Mouse (Mus musculus): ENCODE data around the gene Cd151. TPM values are rescaled to one million over a fixed set of nuclear protein-coding genes. Genes with fewer than 3 reads are reported as not detected.

Cd151 gene
- 8.9 TPM for total RNA-seq (2023)

GRCm38 (mm10) chr7:141467230-141468030 lies at the start of gene Cd151:
TSS of gene Cd151 (plus strand) at chr7:141467392.

GRCm38 (mm10) chr7:141429310-141429709 lies 37.9 kb upstream of the Cd151 start, which contains the start of gene Cend1:
TSS of gene Cend1 (minus strand) at chr7:141429491.

GRCm38 (mm10) chr7:141437178-141438120 lies 29.7 kb upstream of the Cd151 start, which contains the start of gene Slc25a22:
TSS of gene Slc25a22 (minus strand) at chr7:141437892.

GRCm38 (mm10) chr7:141443828-141444237 lies 23.4 kb upstream of the Cd151 start, which contains the start of gene Pidd1:
TSS of gene Pidd1 (minus strand) at chr7:141444025.

GRCm38 (mm10) chr7:141447110-141447991 lies 19.8 kb upstream of the Cd151 start, which contains the start of gene Rplp2:
TSS of gene Rplp2 (plus strand) at chr7:141447370.

GRCm38 (mm10) chr7:141454967-141455551 lies 12.1 kb upstream of the Cd151 start, which contains the start of gene Pnpla2:
TSS of gene Pnpla2 (plus strand) at chr7:141455198.

GRCm38 (mm10) chr7:141460391-141461113 lies 6.6 kb upstream of the Cd151 start, which contains the start of gene Cracr2b:
TSS of gene Cracr2b (plus strand) at chr7:141461094.

GRCm38 (mm10) chr7:141475011-141475804 lies 8.0 kb downstream of the Cd151 start, which contains the start of the genes Polr2l and Tspan4:
TSS of gene Polr2l (minus strand) at chr7:141475132.
TSS of gene Tspan4 (plus strand) at chr7:141475240.

Other genes starting within 250 kb of the Cd151 start
- gene Phrf1, start 238.6 kb upstream of the Cd151 start, total RNA-seq (2023), result 165 TPM
- 47.4 TPM for gene Irf7, start 200.9 kb upstream of the Cd151 start, total RNA-seq (2023)
- gene Cdhr5, start 190.6 kb upstream of the Cd151 start, total RNA-seq (2023), result not detected
- not detected for gene Sct, start 188.3 kb upstream of the Cd151 start, total RNA-seq (2023)
- not detected for gene Drd4, start 175.4 kb upstream of the Cd151 start, total RNA-seq (2023)
- 68.8 TPM for gene Deaf1, start 139.7 kb upstream of the Cd151 start, total RNA-seq (2023)
- gene Tmem80, start 139.7 kb upstream of the Cd151 start, total RNA-seq (2023), result 24.8 TPM
- 0.65 TPM for gene Eps8l2, start 128.5 kb upstream of the Cd151 start, total RNA-seq (2023)
- gene Taldo1, start 75.2 kb upstream of the Cd151 start, total RNA-seq (2023), result 98.5 TPM
- 37.5 TPM for gene Gatd1, start 53.3 kb upstream of the Cd151 start, total RNA-seq (2023)
- not detected for gene Cend1, start 37.9 kb upstream of the Cd151 start, total RNA-seq (2023)
- 49.9 TPM for gene Slc25a22, start 29.5 kb upstream of the Cd151 start, total RNA-seq (2023)
- 2.7 TPM for gene Pidd1, start 23.4 kb upstream of the Cd151 start, total RNA-seq (2023)
- gene Rplp2, start 20.0 kb upstream of the Cd151 start, total RNA-seq (2023), result 3,316 TPM
- 61.0 TPM for gene Pnpla2, start 12.2 kb upstream of the Cd151 start, total RNA-seq (2023)
- gene Cracr2b, start 6.3 kb upstream of the Cd151 start, total RNA-seq (2023), result 1.7 TPM
- 19.9 TPM for gene Polr2l, start 7.7 kb downstream of the Cd151 start, total RNA-seq (2023)
- 2.1 TPM for gene Tspan4, start 7.8 kb downstream of the Cd151 start, total RNA-seq (2023)
- 20.9 TPM for gene Chid1, start 72.5 kb downstream of the Cd151 start, total RNA-seq (2023)
- gene Ap2a2, start 94.8 kb downstream of the Cd151 start, total RNA-seq (2023), result 65.0 TPM
- gene Muc6, start 187.9 kb downstream of the Cd151 start, total RNA-seq (2023), result not detected
- gene Muc2, start 222.9 kb downstream of the Cd151 start, total RNA-seq (2023), result 0.35 TPM